In genomic region chr2:128526100-128526499, GRCm38 (mm10) we compare ENCODE assay signal across 15 mouse cellular contexts.
"Had no signal": no experiment of that assay in that cellular context is flagged by ENCODE, and none has a peak within 500 bp of the region (broad histone marks: within the 10 kb centered on the region; RNA-seq: fewer than 3 reads in every experiment).

No protein-coding gene starts in this region.

- DNase-seq: retina, postnatal 1 day; right cerebral cortex, adult 18-20 months; right cerebral cortex, postnatal 14 days; right cerebral cortex, postnatal 25 days; right cerebral cortex, postnatal 4 days; spleen, adult 18-20 months; thymus, adult 18-20 months; thymus, adult 2 months; thymus, postnatal 14 days; thymus, postnatal 25 days; thymus, postnatal 36 days; thymus, postnatal 4 days had no signal

- H3K36me3 ChIP-seq: neural tube, embryonic 15.5 days; stomach, embryonic 15.5 days had no signal

- H3K4me3 ChIP-seq: neural tube, embryonic 15.5 days; stomach, embryonic 15.5 days had no signal

- H3K9me3 ChIP-seq: neural tube, embryonic 15.5 days; stomach, embryonic 15.5 days had no signal

- H3K4me2 ChIP-seq: neural tube, embryonic 15.5 days; stomach, embryonic 15.5 days had no signal

- H3K9ac ChIP-seq: neural tube, embryonic 15.5 days; stomach, embryonic 15.5 days had no signal

- H3K27ac ChIP-seq: neural tube, embryonic 15.5 days; stomach, embryonic 15.5 days; stomach, postnatal 0 days had no signal

- H3K27me3 ChIP-seq: neural tube, embryonic 15.5 days; stomach, embryonic 15.5 days had no signal

- H3K4me1 ChIP-seq: neural tube, embryonic 15.5 days had no signal
